Mouse (Mus musculus) lung, postnatal 0 days (tissue): ENCODE measurements at regions not wholly inside any gene's neighbourhood (a gene's known extent, or its start where the extent isn't known, plus 50 kb on each side); places are given as distances from the start of the nearest gene placed in this dataset.

Source experiments
- CTCF ChIP-seq: IDR thresholded peaks from 2 replicates; pipeline ENCODE4 v1.5.1; 2016; ENCODE audit warnings: antibody characterized with exemption, mild to moderate bottlenecking
- EP300 ChIP-seq: IDR thresholded peaks from 2 replicates; pipeline ENCODE4 v1.6.1; 2016; ENCODE audit warnings: antibody characterized with exemption, mild to moderate bottlenecking, control low read depth

GRCm38 (mm10) chr13:111966627-111967026 is 157.8 kb upstream of the Map3k1 start:
- TF ChIP-seq EP300 (no peak), CTCF (no peak)
